Mouse (Mus musculus): ENCODE data around the gene Taf7l. TPM values are rescaled to one million over a fixed set of nuclear protein-coding genes. Genes with fewer than 3 reads are reported as not detected.

Gene Taf7l
- polyA plus RNA-seq, 1 experiment from 2014 or later = not detected

- 100% methylated on average over 1 of the region's 1 CpGs for WGBS
- Histone ChIP-seq H3K4me3 (no peak overlapping the region), H3K36me3 (no peaks in the 10 kb centered on the region)
These were observed 64.2 kb downstream of the Taf7l start for GRCm38 (mm10) chrX:134412096-134412495.

More at GRCm38 (mm10) chrX:134412096-134412495, 64.2 kb downstream of the Taf7l start:
- Histone ChIP-seq H3K27ac (replicated peaks) (no peak overlapping the region), H3K9ac (no peak overlapping the region), H3K4me2 (no peak overlapping the region), H3K27me3 (no peaks in the 10 kb centered on the region), H3K4me1 (replicated peaks) (no peaks in the 10 kb centered on the region), H3K9me3 (no peaks in the 10 kb centered on the region)
- no peak for ATAC-seq (ENCODE audit: low FRiP score, low read depth)

Other genes with a start within 250 kb of the Taf7l start
- 6.7 and 7.3 TPM in 2 replicates for gene Trmt2b, start 199.5 kb downstream of the Taf7l start, polyA plus RNA-seq (2015; fragmentation: Nextera tagmentation; extraction: Ambion mirVana)
- 113 and 114 TPM in 2 replicates for gene Tmem35a, start 181.3 kb downstream of the Taf7l start, polyA plus RNA-seq (2015; fragmentation: Nextera tagmentation; extraction: Ambion mirVana)
- 6.3 and 8.6 TPM in 2 replicates for gene Cenpi, start 168.4 kb downstream of the Taf7l start, polyA plus RNA-seq (2015; fragmentation: Nextera tagmentation; extraction: Ambion mirVana)
- gene Drp2, start 71.9 kb downstream of the Taf7l start, polyA plus RNA-seq (2015; fragmentation: Nextera tagmentation; extraction: Ambion mirVana) = 16.8 and 19.6 TPM in 2 replicates
- 44.1 and 47.7 TPM in 2 replicates for gene Timm8a1, start 65.4 kb upstream of the Taf7l start, polyA plus RNA-seq (2015; fragmentation: Nextera tagmentation; extraction: Ambion mirVana)
- gene Btk, start 107.1 kb upstream of the Taf7l start, polyA plus RNA-seq (2015; fragmentation: Nextera tagmentation; extraction: Ambion mirVana) = 0.47 and 0.51 TPM in 2 replicates
- 159 and 198 TPM in 2 replicates for gene Rpl36a, start 109.2 kb upstream of the Taf7l start, polyA plus RNA-seq (2015; fragmentation: Nextera tagmentation; extraction: Ambion mirVana)
- 3.1 and 5.0 TPM in 2 replicates for gene Gla, start 124.6 kb upstream of the Taf7l start, polyA plus RNA-seq (2015; fragmentation: Nextera tagmentation; extraction: Ambion mirVana)
- 139 and 141 TPM in 2 replicates for gene Hnrnph2, start 124.7 kb upstream of the Taf7l start, polyA plus RNA-seq (2015; fragmentation: Nextera tagmentation; extraction: Ambion mirVana)
- 5.2 and 5.3 TPM in 2 replicates for gene Armcx4, start 210.0 kb upstream of the Taf7l start, polyA plus RNA-seq (2015; fragmentation: Nextera tagmentation; extraction: Ambion mirVana)
- 89.9 and 98.5 TPM in 2 replicates for gene Armcx1, start 241.5 kb upstream of the Taf7l start, polyA plus RNA-seq (2015; fragmentation: Nextera tagmentation; extraction: Ambion mirVana)